Mouse (Mus musculus) forebrain, postnatal 0 days (tissue): ENCODE results near the gene Cnot6l. TPM values are rescaled to one million over a fixed set of nuclear protein-coding genes. Genes with fewer than 3 reads are reported as not detected.
A peak's percentile ranks its signal among the peaks of the same experiment; 100 is the strongest.

Source experiments
- ATAC-seq: fragments of 200-750 bp; cut with Nextera tagmentation; 2 replicates; pipeline ENCODE4 v1.8.0; 2017; ENCODE audit warnings: mild to moderate bottlenecking, moderate library complexity
- DNase-seq: peaks from one replicate; pipeline ENCODE4 v3.0.0-alpha.2; 2015
- H3K27ac ChIP-seq: fragments of 300-500 bp; sonication (generic); 2 replicates; pipeline ENCODE4 v1.5.1; 2014; ENCODE audit warnings: low read depth, mild to moderate bottlenecking, antibody characterized with exemption, low read length, moderate library complexity, mixed read lengths
- H3K27me3 ChIP-seq: fragments of 300-500 bp; sonication (generic); 2 replicates; pipeline ENCODE4 v1.6.1; 2014; ENCODE audit warnings: mild to moderate bottlenecking, low read length, mixed read lengths; ENCODE audit not compliant: insufficient read depth
- H3K36me3 ChIP-seq: fragments of 300-500 bp; sonication (generic); 2 replicates; pipeline ENCODE4 v1.6.1; 2014; ENCODE audit warnings: mild to moderate bottlenecking, moderate library complexity; ENCODE audit not compliant: insufficient read depth
- H3K4me1 ChIP-seq: fragments of 300-500 bp; sonication (generic); 2 replicates; pipeline ENCODE4 v1.6.1; 2014; ENCODE audit warnings: antibody characterized with exemption; ENCODE audit not compliant: insufficient read depth
- H3K4me2 ChIP-seq: fragments of 300-500 bp; sonication (generic); 2 replicates; pipeline ENCODE4 v1.6.1; 2014; ENCODE audit warnings: low read depth, mild to moderate bottlenecking, moderate library complexity
- H3K4me3 ChIP-seq: fragments of 300-500 bp; sonication (generic); 2 replicates; pipeline ENCODE4 v1.5.1; 2014; ENCODE audit warnings: low read depth, low read length, mixed read lengths
- H3K9ac ChIP-seq: fragments of 300-500 bp; sonication (generic); 2 replicates; pipeline ENCODE4 v1.6.1; 2014; ENCODE audit warnings: mild to moderate bottlenecking
- H3K9me3 ChIP-seq: fragments of 300-500 bp; sonication (generic); 2 replicates; pipeline ENCODE4 v1.6.1; 2016; ENCODE audit warnings: low read length
- CTCF ChIP-seq: sonication (generic); IDR thresholded peaks from 2 replicates; pipeline ENCODE4 v1.5.1; 2016; ENCODE audit warnings: antibody characterized with exemption, control low read depth, low read depth
- WGBS: fragments of 180-500 bp; shearing (Covaris S2); extraction: QIAGEN DNeasy Blood & Tissue Kit; methylation state at CpG from one replicate; pipeline ENCODE4 v1.1.7; 2014; 5-methylcytosine and 5-hydroxymethylcytosine counted together
- polyA plus RNA-seq: library from polyadenylated mRNA; unstranded; fragments of >200 nt; fragmentation: Nextera tagmentation; extraction: Ambion mirVana; gene quantifications from 2 replicates; pipeline ENCODE4 v1.2.1, GENCODE M21; 2015
- total RNA-seq: library from RNA; depleted of rRNA; stranded (reverse); fragments of >200 nt; gene quantifications from 2 replicates; pipeline ENCODE4 v1.2.3, GENCODE M21; 2014

The Cnot6l gene
- total and polyA plus RNA-seq, 2 experiments from 2014 or later: 16.2 to 24.0 TPM

GRCm38 (mm10) chr5:96161578-96162398 is 2.2 kb downstream of the Cnot6l start:
- no peaks in the 10 kb centered on the region for H3K36me3 ChIP-seq
- H3K4me2 ChIP-seq: peak overlapping the region; percentile 72
- no peaks in the 10 kb centered on the region for H3K9me3 ChIP-seq
- no peak for TF ChIP-seq CTCF
- peak overlapping the region; percentile 99 for H3K27ac ChIP-seq
- H3K4me3 ChIP-seq: peak overlapping the region; percentile 93
- ATAC-seq (peak; percentile 66), DNase-seq (peak; percentile 68)
- peaks cover 4% of the 10 kb centered on the region for H3K4me1 ChIP-seq
- H3K9ac ChIP-seq: peak overlapping the region; percentile 97
- no peaks in the 10 kb centered on the region for H3K27me3 ChIP-seq
- 3% methylated on average over 97 of the region's 114 CpGs for WGBS

- WGBS: under 1% methylated on average over 35 of the region's 45 CpGs
- ATAC-seq (peak; percentile 42), DNase-seq (no peak)
- peak overlapping the region; percentile 97 for H3K9ac ChIP-seq
- peaks cover 4% of the 10 kb centered on the region for H3K4me1 ChIP-seq
- H3K27me3 ChIP-seq: no peaks in the 10 kb centered on the region
- peak overlapping the region; percentile 72 for H3K4me2 ChIP-seq
- TF ChIP-seq CTCF: no peak
- no peaks in the 10 kb centered on the region for H3K9me3 ChIP-seq
- no peaks in the 10 kb centered on the region for H3K36me3 ChIP-seq
- peak overlapping the region; percentile 93 for H3K4me3 ChIP-seq
- H3K27ac ChIP-seq: peak overlapping the region; percentile 99
These were observed 2.8 kb downstream of the Cnot6l start for GRCm38 (mm10) chr5:96161263-96161577.

GRCm38 (mm10) chr5:96160467-96161262 is 3.3 kb downstream of the Cnot6l start:
- peak overlapping the region; percentile 97 for H3K9ac ChIP-seq
- H3K4me3 ChIP-seq: peak overlapping the region; percentile 93
- WGBS: under 1% methylated on average over 49 of the region's 50 CpGs
- DNase-seq: peak; percentile 49
- H3K4me1 ChIP-seq: peaks cover 4% of the 10 kb centered on the region
- TF ChIP-seq CTCF: peak; percentile 32; the same call in 1 of the 2 replicates
- ATAC-seq: 0 out of 2 replicates have a peak, but pooled peaks have one; percentile 1
- peak overlapping the region; percentile 72 for H3K4me2 ChIP-seq
- peak overlapping the region; percentile 99 for H3K27ac ChIP-seq
- no peaks in the 10 kb centered on the region for H3K9me3 ChIP-seq
- H3K27me3 ChIP-seq: no peaks in the 10 kb centered on the region
- no peaks in the 10 kb centered on the region for H3K36me3 ChIP-seq

- H3K4me2 ChIP-seq: no peak overlapping the region
- DNase-seq: no peak
- 93% methylated on average over 2 of the region's 2 CpGs for WGBS
These were observed 21.6 kb downstream of the Cnot6l start for GRCm38 (mm10) chr5:96142351-96142750.

GRCm38 (mm10) chr5:96130683-96131082 is 33.3 kb downstream of the Cnot6l start:
- Histone ChIP-seq H3K9ac (no peak overlapping the region), H3K4me1 (no peaks in the 10 kb centered on the region), H3K36me3 (no peaks in the 10 kb centered on the region), H3K4me3 (no peak overlapping the region), H3K27me3 (no peaks in the 10 kb centered on the region), H3K9me3 (no peaks in the 10 kb centered on the region), H3K4me2 (no peak overlapping the region), H3K27ac (no peak overlapping the region)
- no peak for DNase-seq
- 93% methylated on average over 2 of the region's 2 CpGs for WGBS
- TF ChIP-seq CTCF: no peak
- ATAC-seq: no peak

More at GRCm38 (mm10) chr5:96142351-96142750, 21.6 kb downstream of the Cnot6l start:
- Histone ChIP-seq H3K9ac (no peak overlapping the region), H3K27ac (no peak overlapping the region), H3K36me3 (no peaks in the 10 kb centered on the region), H3K4me3 (no peak overlapping the region), H3K27me3 (no peaks in the 10 kb centered on the region), H3K4me1 (no peaks in the 10 kb centered on the region), H3K9me3 (no peaks in the 10 kb centered on the region)
- TF ChIP-seq CTCF: no peak
- ATAC-seq: no peak

- H3K4me2 ChIP-seq: no peak overlapping the region
- H3K9me3 ChIP-seq: no peaks in the 10 kb centered on the region
- 72% methylated on average over 1 of the region's 1 CpGs for WGBS
- TF ChIP-seq CTCF: no peak
- DNase-seq (no peak), ATAC-seq (no peak)
- H3K4me3 ChIP-seq: no peak overlapping the region
- no peak overlapping the region for H3K9ac ChIP-seq
- H3K27ac ChIP-seq: no peak overlapping the region
- H3K27me3 ChIP-seq: no peaks in the 10 kb centered on the region
- H3K4me1 ChIP-seq: no peaks in the 10 kb centered on the region
- no peaks in the 10 kb centered on the region for H3K36me3 ChIP-seq
These were observed 37.1 kb downstream of the Cnot6l start for GRCm38 (mm10) chr5:96126856-96127255.

GRCm38 (mm10) chr5:96114943-96115342 is 49.0 kb downstream of the Cnot6l start:
- no peak overlapping the region for H3K27ac ChIP-seq
- no peak overlapping the region for H3K9ac ChIP-seq
- H3K4me1 ChIP-seq: no peaks in the 10 kb centered on the region
- no peak for TF ChIP-seq CTCF
- no peak for DNase-seq
- H3K4me3 ChIP-seq: no peak overlapping the region
- H3K27me3 ChIP-seq: no peaks in the 10 kb centered on the region
- H3K9me3 ChIP-seq: no peaks in the 10 kb centered on the region
- 69% methylated on average over 3 of the region's 3 CpGs for WGBS
- ATAC-seq: no peak
- H3K36me3 ChIP-seq: peaks cover 5% of the 10 kb centered on the region; the same call in 1 of the 2 replicates
- H3K4me2 ChIP-seq: no peak overlapping the region
